Mouse (Mus musculus) heart, adult 9 months (tissue): ENCODE data around the gene Fez1.

Source experiments
- DNase-seq, 2 experiments: peaks; one replicate each; pipeline ENCODE4 v3.0.0; 2022; ENCODE audit warnings: low spot score in 2 of 2

The Fez1 gene

DNA sequence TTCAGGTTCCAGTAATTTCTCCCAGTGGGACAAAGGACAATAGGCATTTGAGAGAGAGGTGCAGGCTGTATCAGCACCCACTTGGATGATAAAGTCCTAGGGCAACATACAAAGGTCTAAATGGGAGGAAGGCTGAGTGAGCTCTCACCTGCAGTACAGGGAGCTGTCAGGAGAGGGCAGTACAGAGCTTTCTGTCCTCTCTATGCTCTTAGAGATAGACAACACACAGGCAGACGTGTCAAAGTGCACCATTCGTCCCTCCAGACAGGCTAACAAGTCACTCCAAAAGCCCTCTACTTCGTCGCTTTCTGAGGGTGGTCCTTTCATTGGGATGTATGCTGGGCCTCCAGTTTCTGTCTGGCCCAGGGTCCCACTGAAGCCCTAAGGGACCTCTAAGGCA is 68.9 kb downstream of the Fez1 start:
- no peak for DNase-seq

DNA sequence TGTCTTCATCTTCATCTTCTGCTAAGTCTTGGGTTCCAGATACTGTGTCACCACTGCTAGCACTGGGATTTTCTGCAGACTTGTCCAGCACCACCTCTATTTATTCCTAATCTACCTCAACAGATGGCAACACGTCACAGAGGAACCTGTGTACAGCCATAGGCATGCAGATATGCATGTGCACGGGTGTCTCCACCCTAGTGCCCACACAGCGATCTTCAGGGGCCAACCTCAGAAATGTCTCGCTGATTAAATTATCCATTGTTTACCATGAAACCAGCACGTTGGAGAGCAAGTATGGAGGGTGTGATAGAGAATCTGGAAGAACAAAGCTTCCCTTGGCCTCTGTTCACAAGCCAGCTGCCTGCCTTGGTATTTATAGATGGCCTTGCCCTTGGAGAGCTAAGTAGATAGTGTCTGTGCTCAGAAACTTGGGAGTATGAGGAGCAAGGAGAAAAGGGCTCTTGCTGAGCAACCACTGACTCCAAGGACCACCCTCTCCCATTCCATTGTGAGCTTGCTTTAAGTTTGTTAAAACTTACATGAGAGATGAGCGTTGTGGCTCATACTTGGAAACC is 71.8 kb downstream of the Fez1 start:
- DNase-seq = no peak

DNA sequence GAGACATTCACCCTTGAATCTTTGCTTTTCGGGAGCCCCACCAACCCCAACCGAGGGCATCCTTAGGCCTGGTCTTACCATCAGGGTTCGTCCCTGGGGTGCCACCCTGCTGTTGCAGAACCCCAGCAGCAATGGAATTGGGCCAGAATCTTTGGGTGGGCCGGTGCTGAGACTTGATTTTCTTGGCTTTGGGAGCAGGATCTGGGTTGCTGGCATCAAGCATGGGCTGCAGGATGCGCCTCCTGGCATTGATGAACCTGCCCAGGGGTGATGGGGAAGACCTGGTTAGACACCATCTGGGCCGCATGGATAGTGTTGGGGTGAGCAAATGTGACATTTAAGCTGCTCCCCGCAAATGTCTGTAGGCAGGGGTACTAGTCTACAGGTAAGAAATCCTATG is 72.6 kb downstream of the Fez1 start:
- no peak for DNase-seq

DNA sequence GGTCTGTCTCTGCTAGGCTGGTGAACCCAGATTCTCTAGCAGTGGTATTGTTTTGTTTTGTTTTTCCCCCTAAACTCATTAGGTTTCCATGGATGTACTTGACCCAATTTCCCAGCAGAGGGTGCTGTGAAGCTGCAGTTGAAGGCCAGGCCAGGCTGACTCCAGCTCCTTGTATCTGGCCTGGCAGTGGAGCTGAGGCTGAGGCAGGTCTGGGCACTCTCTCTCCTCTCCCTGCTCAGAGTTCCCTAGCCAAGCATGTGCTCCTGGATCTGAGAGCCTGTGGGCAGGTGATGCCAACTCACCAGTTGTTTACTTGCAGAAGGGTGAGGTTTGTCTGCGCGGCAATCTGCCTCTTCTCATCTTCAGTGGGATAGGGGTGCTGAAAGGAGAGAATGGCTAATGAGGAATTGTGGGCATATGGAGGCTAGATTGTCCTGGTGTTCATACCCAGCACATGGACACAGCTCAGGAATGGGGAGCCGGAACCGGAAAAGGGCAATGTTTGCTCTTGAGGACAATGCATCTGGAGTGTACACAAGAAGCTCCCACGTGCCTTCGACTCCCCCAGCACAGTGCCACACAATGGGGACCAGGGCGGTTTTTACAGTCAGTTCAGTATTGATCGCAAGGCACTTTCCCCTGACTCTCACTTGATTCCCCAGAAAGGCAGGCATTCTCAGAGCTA is 73.5 kb downstream of the Fez1 start:
- DNase-seq = peak; percentile 43 to 45

DNA sequence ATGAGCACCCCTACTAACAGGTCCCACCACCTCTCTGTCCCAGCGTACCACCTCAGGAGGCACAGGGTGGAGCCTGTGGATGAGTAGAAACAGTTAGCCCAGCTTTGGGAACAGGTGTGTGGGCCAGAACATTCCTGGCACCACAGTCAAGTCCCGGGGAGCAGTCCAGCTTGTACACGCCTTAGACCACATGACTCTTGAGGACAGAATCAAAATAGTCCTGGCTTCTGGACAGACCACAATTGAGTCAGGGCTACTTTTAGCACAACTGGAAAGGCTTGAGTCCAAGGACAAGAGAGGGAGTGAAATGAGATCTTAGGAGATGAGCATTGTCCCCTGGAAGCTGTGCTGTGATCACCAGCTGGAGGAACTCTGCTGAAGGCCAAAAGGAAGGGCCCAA is 76.9 kb downstream of the Fez1 start:
- DNase-seq = peak; percentile 76 to 82

DNA sequence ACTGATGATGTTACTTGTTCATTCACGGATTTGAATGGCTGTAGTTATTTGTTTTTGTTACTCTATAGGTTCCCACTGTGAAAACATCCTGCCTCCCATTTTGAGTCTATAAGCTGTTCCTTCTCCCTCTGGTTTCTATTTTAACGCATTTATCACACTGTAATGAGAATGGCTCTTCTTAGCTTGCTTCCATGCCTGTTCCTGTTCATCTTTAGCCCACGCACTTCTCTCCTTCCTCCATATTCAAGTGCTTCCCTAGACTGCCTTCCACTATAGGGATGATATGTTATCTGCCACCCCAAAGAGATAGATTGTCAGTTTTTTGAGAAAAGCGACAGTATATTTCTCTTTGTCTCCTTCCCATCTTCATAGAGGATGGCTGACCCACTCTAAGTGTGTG is 78.8 kb downstream of the Fez1 start:
- DNase-seq = no peak

DNA sequence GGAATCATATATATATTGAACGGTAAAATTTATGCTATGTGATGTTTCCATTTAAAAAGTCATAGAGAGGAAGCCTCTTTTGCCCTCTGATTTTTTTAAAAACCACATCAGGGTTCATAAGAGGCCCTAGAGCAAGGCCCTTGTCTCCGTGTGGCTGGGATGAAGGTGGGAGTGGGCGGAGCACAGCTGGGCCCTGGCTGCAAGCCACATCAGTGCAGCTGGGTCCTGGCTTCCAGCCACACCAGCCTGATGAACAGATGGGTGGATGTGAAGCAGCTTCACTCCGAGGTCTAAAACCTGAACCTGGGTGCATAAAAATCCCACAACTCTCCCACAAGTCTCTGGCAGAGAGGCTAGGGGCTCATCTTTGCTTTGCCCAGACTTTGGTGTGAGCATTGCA is 83.8 kb downstream of the Fez1 start:
- no peak for DNase-seq

DNA sequence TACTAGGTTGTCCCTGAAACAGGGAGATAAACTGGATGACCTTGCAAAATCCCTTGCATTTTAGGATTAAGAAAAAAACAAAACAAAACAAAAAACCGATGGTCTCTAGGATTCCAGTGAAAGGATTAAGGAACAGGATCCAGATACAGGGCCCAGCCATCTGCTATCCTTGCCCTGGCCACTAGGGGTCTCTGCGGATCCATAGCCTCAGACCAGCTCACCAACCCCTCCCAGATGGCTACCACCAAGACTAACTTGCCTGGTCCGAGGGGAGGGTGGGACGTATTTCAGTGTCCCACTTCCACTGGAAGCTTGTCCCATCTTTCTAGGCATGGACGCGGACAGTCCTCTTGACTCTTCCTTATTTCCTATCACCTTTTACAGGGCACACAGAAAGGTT is 94.7 kb downstream of the Fez1 start:
- peak; percentile 62 to 78 for DNase-seq

DNA sequence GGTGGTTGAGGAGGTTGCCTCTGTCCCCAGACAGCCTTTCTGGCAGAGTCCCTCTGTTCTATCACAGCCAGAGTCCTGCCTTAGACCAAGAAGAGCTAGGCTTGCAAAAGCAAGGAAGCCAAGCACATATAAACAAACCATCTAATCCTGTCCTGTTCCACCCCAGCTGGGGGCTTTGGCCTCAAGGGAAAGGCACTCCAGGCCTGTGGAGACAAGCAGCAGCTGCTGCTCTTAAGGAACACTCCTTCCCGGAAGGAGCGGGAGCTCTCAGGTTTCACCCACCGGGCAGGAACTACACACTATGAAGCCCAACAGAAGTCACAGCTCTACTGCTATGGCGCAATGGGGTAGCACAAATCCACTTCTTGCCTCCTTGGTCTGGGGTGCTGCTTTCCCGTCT is 95.3 kb downstream of the Fez1 start:
- DNase-seq = peak in 1 of 2 experiments; percentile 23

DNA sequence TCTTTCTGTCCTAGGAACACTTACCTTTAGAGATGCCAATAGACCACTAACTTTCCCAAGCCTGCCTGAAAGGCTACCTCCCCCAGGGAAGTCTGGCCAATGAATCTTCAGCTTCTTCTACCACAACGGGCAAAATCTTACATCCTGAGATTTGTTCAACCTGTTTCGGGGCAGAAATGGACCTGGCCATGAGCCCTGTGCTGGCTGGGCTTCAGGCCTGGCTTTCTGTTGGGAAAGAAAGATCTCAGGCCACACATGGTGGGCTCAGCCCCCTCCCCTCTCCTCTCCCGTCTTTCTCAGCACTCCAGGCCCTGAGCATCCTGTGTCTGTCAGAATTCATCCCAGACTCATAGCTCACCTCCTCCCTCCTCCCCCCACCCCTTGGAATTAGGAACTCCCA is 96.9 kb downstream of the Fez1 start:
- DNase-seq = no peak

DNA sequence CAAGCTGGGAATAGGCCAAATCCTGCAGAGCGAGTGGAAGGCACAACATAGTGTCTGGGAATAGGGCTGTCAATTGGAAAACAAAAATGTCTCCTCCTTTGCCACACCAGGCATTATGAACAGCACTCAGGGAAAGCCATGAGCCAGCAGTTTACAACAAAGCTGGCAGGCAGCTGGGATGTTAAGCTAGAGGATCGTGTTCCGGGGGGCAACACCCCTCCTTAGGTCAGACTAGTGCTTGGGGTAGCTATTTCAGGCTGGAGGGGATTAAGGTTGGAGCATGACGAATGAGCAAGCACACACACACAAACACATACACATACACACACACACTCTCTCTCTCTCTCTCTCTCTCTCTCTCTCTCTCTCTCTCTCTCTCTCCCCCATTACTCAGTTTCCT is 97.8 kb downstream of the Fez1 start:
- no peak for DNase-seq

DNA sequence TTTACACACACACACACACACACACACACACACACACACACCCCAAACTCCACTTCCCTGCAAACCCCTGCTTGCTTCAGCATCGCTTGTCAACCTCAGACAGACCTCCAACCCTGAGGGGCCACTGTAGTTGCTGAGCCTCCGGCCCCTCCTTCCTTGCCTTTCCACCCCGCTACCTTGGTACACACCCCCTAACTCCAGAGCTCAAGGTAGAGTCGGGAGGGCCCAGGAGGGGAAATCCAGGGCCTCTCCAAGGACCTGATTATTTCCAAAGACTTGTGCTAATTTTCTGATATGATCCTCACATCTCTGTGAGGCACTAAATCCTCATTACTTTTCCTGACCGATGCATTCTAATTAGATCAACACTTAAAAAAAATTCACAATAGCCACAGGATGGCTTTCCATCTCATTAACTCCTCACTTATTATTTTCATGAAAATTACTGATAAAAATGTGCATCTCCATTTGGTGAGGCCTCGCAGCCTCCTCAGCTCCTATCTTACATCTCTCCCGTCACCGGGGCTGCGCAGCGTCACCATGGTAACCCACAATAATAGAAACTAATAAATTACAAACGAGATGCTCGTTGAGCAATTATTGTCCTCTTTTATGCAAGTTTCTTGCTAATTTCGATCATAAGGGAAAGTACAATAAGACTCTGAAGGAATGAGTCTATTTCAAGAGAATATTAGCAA is 100.2 kb downstream of the Fez1 start:
- DNase-seq = no peak

DNA sequence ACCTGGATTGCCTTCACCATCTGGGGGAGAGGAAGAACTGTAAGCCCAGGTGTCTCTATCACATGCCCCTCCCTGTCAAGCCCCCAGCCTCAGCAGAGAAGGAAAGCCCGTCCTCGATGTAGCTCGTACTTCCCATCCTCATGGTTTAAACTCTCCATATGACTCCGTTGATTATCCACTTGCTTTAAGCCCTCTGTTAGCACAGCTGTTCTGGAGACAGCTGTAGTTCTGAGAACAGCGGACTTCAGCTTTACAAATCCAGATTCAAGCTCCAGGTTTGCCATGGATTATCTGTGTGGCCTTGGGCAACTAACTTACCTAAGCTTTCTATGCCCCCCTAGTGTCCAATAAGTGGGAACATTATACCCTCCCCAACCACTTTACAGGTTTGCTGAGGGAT is 102.1 kb downstream of the Fez1 start:
- DNase-seq = no peak
